Mouse (Mus musculus): ENCODE data around the gene Itm2c. TPM values are rescaled to one million over a fixed set of nuclear protein-coding genes. Genes with fewer than 3 reads are reported as not detected.
A peak's percentile ranks its signal among the peaks of the same experiment; 100 is the strongest.

Itm2c gene
- polyA plus RNA-seq, 1 experiment from 2014 or later: 181 TPM

- Histone ChIP-seq H3K27me3 (no peaks in the 10 kb centered on the region), H3K9ac (no peak overlapping the region), H3K27ac (no peak overlapping the region), H3K4me1 (replicated peaks) (0 out of 2 replicates have a peak, but pooled peaks cover 2% of the 10 kb centered on the region), H3K4me3 (no peak overlapping the region), H3K4me2 (no peak overlapping the region), H3K9me3 (replicated peaks) (no peaks in the 10 kb centered on the region), H3K36me3 (no peaks in the 10 kb centered on the region)
- WGBS: 43% methylated on average over 2 of the region's 2 CpGs
- no peak for ATAC-seq (replicated peaks; ENCODE audit: insufficient number of reproducible peaks, insufficient read depth, low FRiP score, low read depth)
Measured at GRCm38 (mm10) chr1:85870546-85870945, 23.5 kb upstream of the Itm2c start.

- no peaks in the 10 kb centered on the region for H3K36me3 ChIP-seq
- H3K27me3 ChIP-seq: no peaks in the 10 kb centered on the region
- WGBS: 93% methylated on average over 12 of the region's 12 CpGs
- no peak overlapping the region for H3K4me3 ChIP-seq
- no peak overlapping the region for H3K9ac ChIP-seq
- no peak overlapping the region for H3K27ac ChIP-seq
- H3K9me3 ChIP-seq (replicated peaks): no peaks in the 10 kb centered on the region
- no peak for ATAC-seq (replicated peaks; ENCODE audit: insufficient number of reproducible peaks, insufficient read depth, low FRiP score, low read depth)
- no peak overlapping the region for H3K4me2 ChIP-seq
- H3K4me1 ChIP-seq (replicated peaks): no peaks in the 10 kb centered on the region
Measured at GRCm38 (mm10) chr1:85882003-85882402, 12.1 kb upstream of the Itm2c start.

DNA sequence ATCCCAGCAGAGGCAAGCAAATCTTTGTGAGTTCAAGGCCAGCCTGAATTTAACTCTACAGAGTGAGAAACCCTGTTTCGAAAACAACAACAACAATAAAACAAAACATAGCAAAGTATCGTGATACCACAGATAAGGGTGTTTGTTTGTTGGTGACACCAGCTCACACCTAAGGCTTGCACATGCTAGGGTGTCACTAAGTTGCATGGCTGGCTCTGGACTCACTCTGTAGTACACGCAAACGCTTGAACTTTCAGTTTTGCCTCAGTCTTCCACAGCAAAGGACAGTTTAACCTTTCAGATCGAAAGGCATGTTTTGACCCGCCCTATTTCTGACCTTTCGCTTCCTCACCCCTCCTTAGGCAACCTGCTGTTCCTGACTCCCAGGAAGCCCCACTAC, 6.9 kb upstream of the Itm2c start:
- H3K4me3 ChIP-seq: no peak overlapping the region
- H3K36me3 ChIP-seq: no peaks in the 10 kb centered on the region
- no peaks in the 10 kb centered on the region for H3K9me3 ChIP-seq (replicated peaks)
- no peaks in the 10 kb centered on the region for H3K27me3 ChIP-seq
- H3K9ac ChIP-seq: no peak overlapping the region
- ATAC-seq (replicated peaks; ENCODE audit: insufficient number of reproducible peaks, insufficient read depth, low FRiP score, low read depth): no peak
- H3K4me2 ChIP-seq: no peak overlapping the region
- 84% methylated on average over 7 of the region's 7 CpGs for WGBS
- no peaks in the 10 kb centered on the region for H3K4me1 ChIP-seq (replicated peaks)
- H3K27ac ChIP-seq: no peak overlapping the region

DNA sequence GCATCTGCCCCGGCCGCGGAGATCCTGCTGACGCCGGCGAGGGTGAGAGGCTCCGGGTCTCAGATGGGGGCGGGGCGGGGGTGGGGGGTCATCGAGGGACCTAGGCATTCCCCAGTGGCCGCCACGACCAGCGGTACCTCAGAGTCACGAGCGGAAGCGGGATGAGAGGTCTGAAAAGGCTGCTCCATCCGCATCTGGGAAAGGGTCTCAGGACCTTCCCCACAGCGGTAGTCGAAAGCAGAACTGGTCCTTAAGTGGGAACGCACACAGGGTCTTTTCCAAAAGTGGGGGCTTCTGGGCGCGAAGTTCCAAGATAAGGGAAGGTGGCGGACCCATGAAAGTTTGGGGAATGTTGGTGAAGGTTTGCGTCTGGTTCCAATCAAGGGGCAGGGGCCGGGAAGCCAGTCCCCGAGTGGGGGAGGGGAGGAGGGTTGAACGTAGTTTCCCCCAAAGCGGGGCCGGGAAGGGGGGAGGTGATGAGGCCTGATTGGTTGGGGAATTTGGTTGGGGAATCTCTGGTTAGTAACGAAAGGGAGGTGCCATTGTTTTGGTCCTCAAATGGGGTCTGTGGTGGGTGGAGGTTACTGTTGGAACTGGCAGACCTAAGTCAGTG, 773 bp downstream of the Itm2c start:
- H3K9me3 ChIP-seq (replicated peaks): no peaks in the 10 kb centered on the region
- peak overlapping the region; percentile 72 for H3K4me3 ChIP-seq
- WGBS: under 1% methylated on average over 30 of the region's 30 CpGs
- H3K4me2 ChIP-seq: peak overlapping the region; percentile 85
- no peaks in the 10 kb centered on the region for H3K36me3 ChIP-seq
- H3K27ac ChIP-seq: peak overlapping the region; percentile 85
- no peak; the same call in 1 of the 2 replicates for ATAC-seq (replicated peaks; ENCODE audit: insufficient number of reproducible peaks, insufficient read depth, low FRiP score, low read depth)
- H3K9ac ChIP-seq: peak overlapping the region; percentile 77
- peaks cover 52% of the 10 kb centered on the region for H3K4me1 ChIP-seq (replicated peaks)
- no peaks in the 10 kb centered on the region for H3K27me3 ChIP-seq

- WGBS: 8% methylated on average over 15 of the region's 15 CpGs
- H3K4me1 ChIP-seq (replicated peaks): peaks cover 58% of the 10 kb centered on the region
Measured at GRCm38 (mm10) chr1:85895391-85895837, 1.3 kb downstream of the Itm2c start.

DNA sequence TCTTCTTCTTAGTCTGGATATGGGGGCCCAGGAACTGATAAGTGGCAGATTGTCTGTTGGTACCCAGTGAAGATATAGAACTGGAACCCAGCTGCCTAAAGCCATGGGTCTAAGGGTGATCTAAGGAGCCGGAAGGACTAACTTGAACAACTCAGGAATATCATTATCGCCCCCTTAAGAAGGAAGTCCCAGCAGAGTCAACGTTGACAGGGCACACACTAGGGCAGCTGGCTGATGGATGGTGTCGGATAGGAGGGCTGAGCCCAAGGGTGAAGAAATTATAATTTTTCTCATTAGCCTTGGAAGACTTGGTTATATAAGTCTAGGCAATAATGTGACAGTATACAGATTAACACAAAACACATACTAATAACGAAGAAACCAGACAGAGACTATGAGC, 2.0 kb downstream of the Itm2c start:
- Histone ChIP-seq H3K36me3 (no peaks in the 10 kb centered on the region), H3K27me3 (no peaks in the 10 kb centered on the region), H3K4me3 (peak overlapping the region; percentile 72), H3K4me2 (peak overlapping the region; percentile 85), H3K27ac (peak overlapping the region; percentile 85; the same call in 1 of the 2 replicates), H3K9me3 (replicated peaks) (no peaks in the 10 kb centered on the region), H3K9ac (peak overlapping the region; percentile 77; the same call in 1 of the 2 replicates), H3K4me1 (replicated peaks) (peaks cover 65% of the 10 kb centered on the region)
- no peak for ATAC-seq (replicated peaks; ENCODE audit: insufficient number of reproducible peaks, insufficient read depth, low FRiP score, low read depth)
- WGBS: 71% methylated on average over 5 of the region's 5 CpGs

More at GRCm38 (mm10) chr1:85895391-85895837, 1.3 kb downstream of the Itm2c start:
- peak overlapping the region; percentile 85 for H3K4me2 ChIP-seq
- H3K36me3 ChIP-seq: no peaks in the 10 kb centered on the region
- peak; percentile 66 for ATAC-seq (replicated peaks; ENCODE audit: insufficient number of reproducible peaks, insufficient read depth, low FRiP score, low read depth)
- no peaks in the 10 kb centered on the region for H3K27me3 ChIP-seq
- peak overlapping the region; percentile 72 for H3K4me3 ChIP-seq
- peak overlapping the region; percentile 77 for H3K9ac ChIP-seq
- peak overlapping the region; percentile 85 for H3K27ac ChIP-seq
- H3K9me3 ChIP-seq (replicated peaks): no peaks in the 10 kb centered on the region

DNA sequence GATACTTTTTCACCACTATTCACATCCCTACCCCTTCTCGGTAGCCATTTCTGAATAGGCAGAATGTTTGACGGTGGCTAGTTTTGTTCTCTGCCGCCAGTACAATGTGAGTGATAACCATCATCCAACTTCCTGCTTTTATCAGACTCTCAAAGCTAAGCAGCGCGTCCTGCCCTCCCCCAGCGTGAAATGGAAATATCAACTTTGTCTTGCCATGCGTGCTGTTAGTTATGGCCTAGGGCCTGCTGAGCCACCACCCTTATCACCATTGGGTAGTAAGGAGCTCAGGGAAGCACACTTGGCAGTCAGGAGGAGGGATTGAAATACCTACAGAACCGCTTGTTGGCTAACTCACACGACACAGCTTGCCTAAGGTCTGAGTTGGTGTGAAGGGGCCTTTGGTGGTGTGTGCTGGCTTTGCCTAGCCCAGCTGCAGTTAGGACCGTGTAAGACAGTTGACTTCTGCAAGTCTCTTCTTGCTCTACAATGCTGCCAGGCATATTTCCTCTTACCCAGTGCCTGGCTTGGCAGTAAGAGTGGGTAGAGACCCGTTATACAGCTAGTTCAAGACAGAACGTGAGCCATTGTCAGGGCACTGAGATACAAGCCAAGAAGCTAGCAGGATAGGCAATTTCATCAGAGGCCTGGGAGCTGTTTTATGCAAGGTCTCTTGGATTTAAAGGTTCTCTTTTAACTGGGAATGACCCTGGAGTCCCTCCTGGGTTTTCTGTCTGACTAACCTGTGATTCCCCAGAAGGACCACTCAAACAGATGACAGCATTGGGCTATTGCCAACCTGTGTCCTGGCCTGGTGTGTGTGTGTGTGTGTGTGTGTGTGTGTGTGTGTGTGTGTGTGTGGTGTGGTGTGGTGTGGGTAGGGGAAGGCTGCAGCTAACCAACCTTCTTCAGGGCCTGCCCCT, 3.0 kb downstream of the Itm2c start:
- Histone ChIP-seq H3K4me2 (peak overlapping the region; percentile 85), H3K36me3 (no peaks in the 10 kb centered on the region), H3K4me3 (no peak overlapping the region), H3K4me1 (replicated peaks) (peaks cover 73% of the 10 kb centered on the region), H3K27me3 (no peaks in the 10 kb centered on the region), H3K27ac (peak overlapping the region; percentile 67), H3K9me3 (replicated peaks) (no peaks in the 10 kb centered on the region), H3K9ac (0 out of 2 replicates have a peak overlapping the region, but pooled peaks have one; percentile 13)
- ATAC-seq (replicated peaks; ENCODE audit: insufficient number of reproducible peaks, insufficient read depth, low FRiP score, low read depth): no peak
- 43% methylated on average over 12 of the region's 12 CpGs for WGBS

DNA sequence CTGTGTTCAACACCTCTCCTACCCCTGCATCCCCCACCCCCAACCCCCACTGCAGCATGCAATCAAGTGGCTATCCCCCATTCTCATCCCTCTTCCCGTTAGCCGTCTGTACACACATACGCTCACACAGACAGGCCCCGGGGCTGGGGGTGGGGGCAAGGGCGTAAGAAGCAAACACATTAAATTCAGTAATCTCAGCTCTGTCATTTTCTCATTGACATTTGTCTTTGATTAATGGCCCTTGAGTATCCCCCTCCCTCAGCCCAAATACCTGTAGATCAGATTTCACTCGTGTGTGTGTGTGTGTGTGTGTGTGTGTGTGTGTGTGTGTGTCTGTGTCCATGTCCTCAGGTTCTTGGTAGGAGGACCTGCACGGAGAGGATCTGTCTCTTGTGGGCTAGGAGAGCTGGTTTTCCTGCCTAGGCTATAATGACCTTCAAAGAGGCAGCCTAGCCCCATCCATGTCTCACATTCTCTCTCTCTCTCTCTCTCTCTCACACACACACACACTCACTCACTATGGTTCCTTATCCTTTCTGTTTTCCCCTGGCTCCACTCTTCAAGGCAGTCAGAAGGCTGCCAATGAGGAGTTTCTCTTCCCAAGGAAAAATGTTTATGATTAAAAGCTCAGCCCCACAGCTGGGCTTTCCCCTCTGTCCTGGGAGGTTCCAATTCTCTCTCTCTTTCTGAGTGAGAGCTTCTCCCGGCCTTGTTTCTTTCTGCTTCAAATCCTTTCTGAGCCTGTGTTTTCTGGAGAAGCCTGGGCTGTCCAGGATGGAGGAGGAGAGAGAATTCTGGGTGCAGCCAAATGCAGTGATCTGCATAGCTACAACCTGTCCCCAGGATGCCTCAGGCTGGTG, 4.0 kb downstream of the Itm2c start:
- Histone ChIP-seq H3K4me2 (peak overlapping the region; percentile 85), H3K4me3 (no peak overlapping the region)

GRCm38 (mm10) chr1:85898761-85899387, 4.8 kb downstream of the Itm2c start:
- 64% methylated on average over 12 of the region's 12 CpGs for WGBS
- Histone ChIP-seq H3K4me2 (0 out of 2 replicates have a peak overlapping the region, but pooled peaks have one; percentile 85), H3K27ac (peak overlapping the region; percentile 67), H3K36me3 (no peaks in the 10 kb centered on the region), H3K9me3 (replicated peaks) (no peaks in the 10 kb centered on the region), H3K9ac (no peak overlapping the region; the same call in 1 of the 2 replicates), H3K27me3 (no peaks in the 10 kb centered on the region), H3K4me3 (no peak overlapping the region), H3K4me1 (replicated peaks) (peaks cover 84% of the 10 kb centered on the region)
- no peak for ATAC-seq (replicated peaks; ENCODE audit: insufficient number of reproducible peaks, insufficient read depth, low FRiP score, low read depth)

More for the DNA sequence above, 4.0 kb downstream of the Itm2c start:
- H3K36me3 ChIP-seq: no peaks in the 10 kb centered on the region
- no peak overlapping the region; the same call in 1 of the 2 replicates for H3K9ac ChIP-seq
- WGBS: 31% methylated on average over 8 of the region's 8 CpGs
- H3K9me3 ChIP-seq (replicated peaks): no peaks in the 10 kb centered on the region
- H3K27ac ChIP-seq: peak overlapping the region; percentile 67
- no peak for ATAC-seq (replicated peaks; ENCODE audit: insufficient number of reproducible peaks, insufficient read depth, low FRiP score, low read depth)
- H3K4me1 ChIP-seq (replicated peaks): peaks cover 84% of the 10 kb centered on the region
- no peaks in the 10 kb centered on the region for H3K27me3 ChIP-seq

- Histone ChIP-seq H3K27ac (peak overlapping the region; percentile 6; the same call in 1 of the 2 replicates), H3K4me3 (no peak overlapping the region), H3K36me3 (no peaks in the 10 kb centered on the region), H3K9ac (no peak overlapping the region), H3K9me3 (replicated peaks) (no peaks in the 10 kb centered on the region), H3K4me1 (replicated peaks) (peaks cover 82% of the 10 kb centered on the region), H3K4me2 (no peak overlapping the region), H3K27me3 (no peaks in the 10 kb centered on the region)
- no peak for ATAC-seq (replicated peaks; ENCODE audit: insufficient number of reproducible peaks, insufficient read depth, low FRiP score, low read depth)
Measured at GRCm38 (mm10) chr1:85899388-85899761, 5.3 kb downstream of the Itm2c start.

Measured in heart, embryonic 15.5 days (tissue).